Mouse (Mus musculus): Measurements from ENCODE around the gene Pqlc3. TPM values are rescaled to one million over a fixed set of nuclear protein-coding genes. Genes with fewer than 3 reads are reported as not detected.

Pqlc3 gene
- polyA plus RNA-seq, 1 experiment from 2014 or later, result 1.7 TPM

Other genes starting within 250 kb of the Pqlc3 start
- gene Greb1, start 199.5 kb downstream of the Pqlc3 start, polyA plus RNA-seq (2015; fragmentation: Nextera tagmentation; extraction: Ambion mirVana), result 0.51 and 0.70 TPM in 2 replicates
- gene E2f6, start 189.4 kb downstream of the Pqlc3 start, polyA plus RNA-seq (2015; fragmentation: Nextera tagmentation; extraction: Ambion mirVana), result 28.9 and 30.2 TPM in 2 replicates
- 9.6 and 10.9 TPM in 2 replicates for gene Rock2, start 105.5 kb downstream of the Pqlc3 start, polyA plus RNA-seq (2015; fragmentation: Nextera tagmentation; extraction: Ambion mirVana)
- 8.2 and 9.1 TPM in 2 replicates for gene 2410004P03Rik, start 11.3 kb upstream of the Pqlc3 start, polyA plus RNA-seq (2015; fragmentation: Nextera tagmentation; extraction: Ambion mirVana)
- 4.9 and 5.6 TPM in 2 replicates for gene Kcnf1, start 176.5 kb upstream of the Pqlc3 start, polyA plus RNA-seq (2015; fragmentation: Nextera tagmentation; extraction: Ambion mirVana)

Data from hindbrain, embryonic 16.5 days (tissue).